Mouse (Mus musculus) cerebellum, adult 2 months (tissue): ENCODE data around the gene Gm5294. TPM values are rescaled to one million over a fixed set of nuclear protein-coding genes. Genes with fewer than 3 reads are reported as not detected.

Experiments
- DNase-seq, 2 experiments: peaks; one replicate each; pipeline ENCODE4 v3.0.0; 2021
- H3K27ac ChIP-seq: fragments of 200-500 bp; 2 replicates; pipeline ENCODE4 v1.5.1; 2012; ENCODE audit warnings: low read length, control low read depth, inconsistent platforms; ENCODE audit not compliant: insufficient read depth
- H3K27me3 ChIP-seq: fragments of 200-500 bp; 2 replicates; pipeline ENCODE4 v1.6.1; 2012; ENCODE audit warnings: inconsistent platforms, mild to moderate bottlenecking, low read length, moderate library complexity; ENCODE audit not compliant: control insufficient read depth, insufficient read depth
- H3K4me1 ChIP-seq: fragments of 200-500 bp; 2 replicates; pipeline ENCODE4 v1.6.1; 2011; ENCODE audit warnings: low read length; ENCODE audit not compliant: control insufficient read depth, insufficient read depth
- H3K4me3 ChIP-seq: fragments of 200-500 bp; replicated peaks from 2 replicates; pipeline ENCODE3; 2011; ENCODE audit warnings: mild to moderate bottlenecking, low read depth, low read length, control low read depth; ENCODE audit not compliant: insufficient read depth
- CTCF ChIP-seq: fragments of 200-500 bp; IDR thresholded peaks from 2 replicates; pipeline ENCODE4 v1.5.1; 2011; ENCODE audit warnings: low read depth, mild to moderate bottlenecking, control low read depth, low read length, moderate library complexity, borderline replicate concordance; ENCODE audit not compliant: insufficient read depth
- POLR2A ChIP-seq: fragments of 200-500 bp; IDR thresholded peaks from 2 replicates; pipeline ENCODE4 v1.6.1; 2011; ENCODE audit warnings: low read length, control low read depth, borderline replicate concordance; ENCODE audit not compliant: insufficient read depth
- WGBS: fragments of 180-500 bp; shearing (Covaris S2); methylation state at CpG from one replicate; pipeline ENCODE4 v1.1.7; 2018; 5-methylcytosine and 5-hydroxymethylcytosine counted together
- polyA plus RNA-seq: library from polyadenylated mRNA; depleted of rRNA; stranded (reverse); fragments of >200 nt; gene quantifications from 2 replicates; pipeline ENCODE4 v1.2.3, GENCODE M21; 2012

Gene Gm5294
- polyA plus RNA-seq, 1 experiment = not detected

DNA sequence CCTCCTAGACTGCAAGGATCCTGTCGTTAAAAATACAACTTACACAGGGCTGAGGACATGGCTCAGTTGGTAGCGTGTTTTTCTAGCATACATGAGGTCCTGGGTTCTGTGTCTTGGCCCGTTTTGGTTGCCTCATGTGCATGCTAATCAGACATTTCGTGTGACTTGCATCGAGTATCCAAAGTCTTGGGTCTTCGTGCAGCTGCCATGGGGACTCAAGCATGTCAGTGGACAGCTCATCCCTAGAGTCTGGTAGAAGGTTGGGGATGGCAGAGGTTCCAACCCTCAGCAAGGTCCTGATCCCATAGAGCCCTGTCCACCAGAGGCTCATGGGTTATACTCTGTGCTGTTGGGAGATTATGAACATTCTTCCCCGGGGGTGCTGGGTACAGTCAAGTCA is 32.2 kb upstream of the Gm5294 start:
- TF ChIP-seq POLR2A (no peak), CTCF (no peak)

DNA sequence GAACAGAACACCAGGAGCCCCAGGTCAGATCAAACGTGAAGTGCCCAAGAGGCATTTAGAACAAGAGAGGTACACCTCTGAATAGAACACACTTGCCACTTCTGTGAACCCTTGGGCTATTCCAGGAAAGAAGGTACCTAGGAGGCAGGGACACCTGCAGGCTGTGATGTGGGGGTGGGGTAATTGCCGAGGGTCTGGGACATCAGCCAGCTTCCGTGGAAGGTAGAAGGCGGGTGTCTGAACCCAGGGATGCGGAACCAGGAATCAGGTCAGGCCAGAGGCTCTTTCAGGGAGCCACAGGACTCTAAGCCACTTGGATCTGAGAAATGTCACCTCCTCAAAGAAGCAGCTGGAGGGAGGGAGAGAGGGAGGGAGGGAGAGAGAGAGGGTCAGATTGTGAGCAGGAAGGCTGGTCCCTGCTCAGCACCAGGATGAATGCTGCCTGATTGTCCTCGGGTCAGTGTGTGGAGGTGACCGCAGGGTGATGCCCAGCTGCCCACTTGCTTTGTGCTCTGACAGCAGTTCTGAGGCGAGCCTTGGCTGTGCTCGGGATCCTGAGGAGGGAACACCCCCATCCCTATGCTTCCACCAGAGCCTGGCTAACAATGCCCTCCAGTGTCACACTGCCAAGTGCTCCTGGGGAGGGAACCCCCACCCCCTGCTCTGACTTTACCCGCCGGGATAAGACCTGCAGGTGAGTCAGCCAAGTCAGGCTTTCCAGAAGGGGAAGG is 31.2 kb upstream of the Gm5294 start:
- Histone ChIP-seq H3K4me1 (peaks cover 16% of the 10 kb centered on the region), H3K27ac (no peak overlapping the region), H3K27me3 (no peaks in the 10 kb centered on the region), H3K4me3 (no peak overlapping the region)
- no peak for TF ChIP-seq POLR2A
- no peak for TF ChIP-seq CTCF
- peak; percentile 19 to 28 for DNase-seq
- WGBS = 30% methylated on average over 11 of the region's 11 CpGs

More for the DNA sequence above, 32.2 kb upstream of the Gm5294 start:
- peaks cover 16% of the 10 kb centered on the region for H3K4me1 ChIP-seq
- no peak overlapping the region for H3K4me3 ChIP-seq
- no peak for DNase-seq
- H3K27me3 ChIP-seq = no peaks in the 10 kb centered on the region
- 94% methylated on average over 7 of the region's 7 CpGs for WGBS
- H3K27ac ChIP-seq = no peak overlapping the region

DNA sequence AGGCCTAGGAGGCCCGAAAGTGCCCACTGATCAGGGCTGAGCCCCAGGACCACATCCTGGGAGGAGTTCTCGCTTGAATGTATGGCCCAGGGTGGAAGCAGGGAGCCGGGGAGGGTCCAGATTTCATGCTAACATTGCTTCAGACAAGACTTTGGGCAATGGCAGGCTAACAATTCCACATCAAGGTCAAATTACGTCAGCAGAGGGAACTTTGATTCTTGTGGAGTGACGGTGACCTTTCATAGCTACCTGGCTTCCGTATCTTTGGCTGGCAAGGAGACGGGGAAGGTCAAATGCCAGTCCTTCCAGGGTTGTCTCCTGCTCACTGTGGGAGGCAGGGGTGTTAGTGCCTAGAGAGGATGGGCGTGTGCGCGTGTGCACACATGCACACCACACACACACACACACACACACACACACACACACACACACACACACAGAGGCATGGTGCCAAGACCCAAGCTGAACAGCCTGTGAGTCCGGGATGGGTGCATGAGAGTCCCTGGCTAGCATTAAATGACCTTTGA is 28.9 kb upstream of the Gm5294 start:
- 93% methylated on average over 11 of the region's 11 CpGs for WGBS
- Histone ChIP-seq H3K27ac (no peak overlapping the region), H3K27me3 (no peaks in the 10 kb centered on the region), H3K4me1 (peaks cover 12% of the 10 kb centered on the region), H3K4me3 (no peak overlapping the region)
- TF ChIP-seq CTCF (no peak), POLR2A (no peak)
- no peak for DNase-seq

DNA sequence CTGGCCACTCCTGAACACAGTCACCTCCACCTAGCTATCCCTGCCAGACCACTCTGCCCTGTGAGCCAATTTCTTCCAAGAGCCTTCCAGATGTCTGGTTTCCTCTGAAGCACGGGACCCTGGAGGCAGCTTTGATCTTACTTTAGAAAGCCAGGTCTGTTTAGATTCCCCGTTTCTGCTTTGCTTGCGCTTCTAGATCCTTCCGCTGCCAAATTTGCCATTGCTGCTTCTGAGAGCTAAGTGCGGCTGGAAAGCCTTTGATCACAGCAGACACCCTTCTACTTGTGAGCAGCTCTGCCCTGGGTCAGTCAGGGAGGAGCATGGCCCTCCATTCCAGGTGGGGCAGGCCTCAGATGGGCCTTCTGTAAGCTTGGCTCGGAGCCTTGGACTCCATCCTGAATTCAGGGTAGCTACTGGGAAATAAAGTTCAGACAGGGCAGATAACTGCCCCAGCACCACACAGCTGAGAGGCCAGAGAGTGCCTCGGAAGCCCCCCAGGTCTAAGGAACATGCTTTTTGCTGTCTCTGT is 18.2 kb upstream of the Gm5294 start:
- TF ChIP-seq POLR2A = no peak
- TF ChIP-seq CTCF = no peak
- WGBS = 87% methylated on average over 7 of the region's 7 CpGs
- H3K27ac ChIP-seq = no peak overlapping the region

DNA sequence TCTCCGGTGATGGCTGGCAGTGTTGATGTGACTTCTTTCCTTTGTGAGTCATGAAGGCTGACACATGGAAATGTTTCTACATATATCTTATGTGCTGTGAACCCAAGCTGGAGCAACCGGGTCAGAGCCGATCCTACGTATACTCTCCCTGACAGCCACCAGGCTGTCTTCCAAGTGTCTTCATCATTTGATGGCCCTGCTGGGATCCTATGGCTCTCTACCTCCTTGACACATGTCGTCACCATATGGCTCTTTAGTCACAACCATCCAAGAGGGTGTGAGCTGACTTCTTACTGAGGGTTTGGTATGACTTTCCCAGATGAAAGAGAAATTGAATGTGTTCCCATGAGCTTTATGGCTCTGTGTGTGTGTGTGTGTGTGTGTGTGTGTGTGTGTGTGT is 15.6 kb upstream of the Gm5294 start:
- no peaks in the 10 kb centered on the region; the same call in 1 of the 2 replicates for H3K4me1 ChIP-seq
- peak in 1 of 2 experiments; percentile 56 for DNase-seq
- TF ChIP-seq CTCF = no peak
- TF ChIP-seq POLR2A = no peak
- 27% methylated on average over 5 of the region's 5 CpGs for WGBS
- no peaks in the 10 kb centered on the region for H3K27me3 ChIP-seq
- H3K27ac ChIP-seq = no peak overlapping the region
- H3K4me3 ChIP-seq = no peak overlapping the region

More for the DNA sequence above, 18.2 kb upstream of the Gm5294 start:
- DNase-seq = no peak
- Histone ChIP-seq H3K4me1 (no peaks in the 10 kb centered on the region; the same call in 1 of the 2 replicates), H3K4me3 (no peak overlapping the region), H3K27me3 (no peaks in the 10 kb centered on the region)

DNA sequence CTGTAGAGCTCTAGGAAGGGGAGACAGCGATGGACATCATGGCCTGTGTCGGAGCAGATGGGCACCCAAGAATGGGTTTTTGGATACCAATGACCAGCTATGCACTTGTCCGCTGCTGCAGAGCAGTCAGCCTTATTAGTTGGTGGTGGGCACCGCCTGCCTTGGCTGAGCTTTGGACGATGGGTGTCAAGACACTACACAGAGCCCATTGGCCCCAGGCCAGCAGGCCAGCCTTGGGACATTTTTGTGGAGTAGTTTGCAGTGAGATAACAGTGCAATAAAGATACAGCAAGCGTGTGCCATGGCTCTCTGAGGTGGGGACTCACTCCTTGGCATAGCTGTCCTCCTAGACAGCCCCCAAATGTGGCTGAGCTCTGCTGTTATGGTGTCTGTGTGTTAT is 10.1 kb upstream of the Gm5294 start:
- no peak overlapping the region for H3K4me3 ChIP-seq
- 94% methylated on average over 6 of the region's 6 CpGs for WGBS
- no peaks in the 10 kb centered on the region for H3K27me3 ChIP-seq
- TF ChIP-seq POLR2A = no peak
- no peak for DNase-seq
- no peaks in the 10 kb centered on the region for H3K4me1 ChIP-seq
- H3K27ac ChIP-seq = no peak overlapping the region

DNA sequence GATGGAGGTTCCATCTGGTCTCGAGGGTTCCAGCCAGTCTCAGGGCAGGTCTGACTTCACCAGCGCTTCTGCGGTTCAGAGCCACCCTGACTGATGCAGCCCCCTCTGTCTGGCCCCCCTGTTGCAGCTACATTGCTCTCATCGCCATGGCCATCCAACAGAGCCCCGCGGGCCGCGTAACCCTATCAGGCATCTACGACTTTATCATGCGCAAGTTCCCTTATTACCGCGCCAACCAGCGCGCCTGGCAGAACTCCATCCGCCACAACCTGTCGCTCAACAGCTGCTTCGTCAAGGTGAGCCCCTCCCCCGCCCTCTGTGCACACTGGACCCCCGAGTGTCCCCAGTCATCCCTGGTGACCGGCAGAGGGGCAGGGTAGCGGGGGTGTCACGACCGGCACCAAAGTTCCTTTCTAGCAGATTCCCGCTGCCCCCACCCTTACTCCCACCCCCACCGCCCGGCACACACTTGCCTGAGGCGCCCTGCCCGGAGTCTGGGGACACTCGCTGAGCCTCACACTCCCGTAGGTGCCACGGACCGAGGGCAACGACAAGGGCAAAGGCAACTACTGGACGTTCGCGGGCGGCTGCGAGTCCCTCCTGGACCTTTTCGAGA is 945 bp downstream of the Gm5294 start:
- 2% methylated on average over 39 of the region's 39 CpGs for WGBS
- DNase-seq = no peak

DNA sequence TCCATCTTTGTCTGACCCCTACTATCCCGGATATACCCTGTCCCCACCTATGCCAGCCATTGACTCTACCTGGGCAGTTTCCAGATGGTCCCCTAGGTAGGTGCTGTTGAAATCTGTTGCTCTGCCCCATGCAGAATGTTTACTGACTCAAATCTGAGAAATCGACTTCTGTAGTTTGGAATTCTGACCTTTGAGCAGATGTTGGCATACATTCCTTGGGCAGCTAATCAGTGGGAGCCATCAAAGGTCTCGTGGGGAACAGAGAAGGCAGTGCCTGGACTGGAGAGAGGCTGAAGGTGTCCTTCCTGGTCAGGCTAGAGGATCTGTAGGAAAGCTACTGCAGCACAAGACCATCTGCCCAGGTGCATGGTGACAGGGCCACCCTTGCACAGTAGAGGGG is 5.2 kb downstream of the Gm5294 start:
- DNase-seq = no peak
- H3K27ac ChIP-seq = no peak overlapping the region
- peaks cover 5% of the 10 kb centered on the region; the same call in 1 of the 2 replicates for H3K4me1 ChIP-seq
- TF ChIP-seq CTCF (no peak), POLR2A (no peak)
- peaks cover 4% of the 10 kb centered on the region; the same call in 1 of the 2 replicates for H3K27me3 ChIP-seq
- no peak overlapping the region for H3K4me3 ChIP-seq
- 78% methylated on average over 3 of the region's 3 CpGs for WGBS

More for the DNA sequence above, 945 bp downstream of the Gm5294 start:
- Histone ChIP-seq H3K4me3 (no peak overlapping the region), H3K27ac (no peak overlapping the region), H3K4me1 (peaks cover 5% of the 10 kb centered on the region; the same call in 1 of the 2 replicates), H3K27me3 (peaks cover 4% of the 10 kb centered on the region; the same call in 1 of the 2 replicates)
- TF ChIP-seq POLR2A (no peak), CTCF (no peak)
